Mouse (Mus musculus) MEL (cell line): ENCODE measurements around the gene Tmub1. TPM values are rescaled to one million over a fixed set of nuclear protein-coding genes. Genes with fewer than 3 reads are reported as not detected.

Experiments used
- DNase-seq: peaks from one replicate; pipeline ENCODE4 v3.0.0; 2011; ENCODE audit warnings: low read depth, low spot score
- H3K27ac ChIP-seq: 2 replicates; pipeline ENCODE4 v1.5.1; 2012; ENCODE audit warnings: low read depth, mild to moderate bottlenecking, control low read depth, low read length, moderate library complexity; ENCODE audit not compliant: control insufficient read depth
- H3K27me3 ChIP-seq, 2 experiments: fragments of 150-350 bp in 1 of 2; sonication (generic) in 1 of 2; 2 replicates each; pipeline ENCODE4 v1.6.1; 2012; ENCODE audit warnings: low read length in 2 of 2, mild to moderate bottlenecking in 2 of 2, improper control_type of control experiment in 1 of 2, moderate library complexity in 1 of 2; ENCODE audit not compliant: insufficient read depth in 2 of 2, control insufficient read depth in 1 of 2
- H3K36me3 ChIP-seq, 2 experiments: 2 replicates each; pipeline ENCODE4 v1.6.1; 2012 to 2014; ENCODE audit warnings: low read length in 2 of 2, improper control_type of control experiment in 1 of 2, inconsistent platforms in 1 of 2, mild to moderate bottlenecking in 1 of 2; ENCODE audit not compliant: insufficient read depth in 2 of 2, control insufficient read depth in 1 of 2
- H3K4me1 ChIP-seq, 2 experiments: fragments of 150-350 bp in 1 of 2; sonication (generic) in 1 of 2; 2 replicates each; pipeline ENCODE4 v1.6.1; 2012; ENCODE audit warnings: low read length in 2 of 2, improper control_type of control experiment in 1 of 2, mild to moderate bottlenecking in 1 of 2; ENCODE audit not compliant: insufficient read depth in 2 of 2, control insufficient read depth in 1 of 2
- H3K4me3 ChIP-seq, 2 experiments: fragments of 150-350 bp in 1 of 2; sonication (generic) in 1 of 2; 2 replicates each; pipeline ENCODE4 v1.5.1; 2012; ENCODE audit warnings: low read depth in 2 of 2, low read length in 2 of 2, mild to moderate bottlenecking in 2 of 2, moderate library complexity in 2 of 2, control low read depth in 1 of 2, improper control_type of control experiment in 1 of 2; ENCODE audit not compliant: control insufficient read depth in 1 of 2, insufficient read depth in 1 of 2
- H3K79me2 ChIP-seq: 2 replicates; pipeline ENCODE4 v1.6.1; 2012; ENCODE audit warnings: mild to moderate bottlenecking, low read length, moderate library complexity; ENCODE audit not compliant: control insufficient read depth, poor library complexity, insufficient read depth
- H3K9ac ChIP-seq: 2 replicates; pipeline ENCODE4 v1.6.1; 2012; ENCODE audit warnings: low read depth, mild to moderate bottlenecking, control low read depth, low read length, moderate library complexity; ENCODE audit not compliant: control insufficient read depth, poor library complexity, severe bottlenecking
- H3K9me3 ChIP-seq: fragments of 150-350 bp; sonication (generic); replicated peaks from 2 replicates; pipeline ENCODE4 v1.6.1; 2012; ENCODE audit warnings: mild to moderate bottlenecking, low read length, improper control_type of control experiment, moderate library complexity; ENCODE audit not compliant: insufficient read depth
- BHLHE40 ChIP-seq: IDR thresholded peaks from 2 replicates; pipeline ENCODE4 v1.6.1; 2012; ENCODE audit warnings: low read depth, mild to moderate bottlenecking, inconsistent platforms, low read length, improper control_type of control experiment, borderline replicate concordance
- CHD2 ChIP-seq: IDR thresholded peaks from 2 replicates; pipeline ENCODE4 v1.6.1; 2011; ENCODE audit warnings: low read length, improper control_type of control experiment
- CTCF ChIP-seq, 3 experiments: IDR thresholded peaks in 2 of 3; conservative IDR thresholded peaks in 1 of 3; 2 replicates each; pipeline ENCODE4 v1.5.1; 2011 to 2012; ENCODE audit warnings: low read length in 3 of 3, low read depth in 2 of 3, mild to moderate bottlenecking in 2 of 3, improper control_type of control experiment in 1 of 3, inconsistent platforms in 1 of 3, mixed read lengths in 1 of 3, moderate library complexity in 1 of 3; ENCODE audit not compliant: control insufficient read depth in 1 of 3, insufficient read depth in 1 of 3, poor library complexity in 1 of 3, severe bottlenecking in 1 of 3
- ELF1 ChIP-seq: IDR thresholded peaks from 2 replicates; pipeline ENCODE4 v1.6.1; 2014; ENCODE audit warnings: low read depth, mild to moderate bottlenecking, inconsistent platforms, low read length, improper control_type of control experiment, moderate library complexity
- EP300 ChIP-seq, 2 experiments: IDR thresholded peaks; 2 replicates each; pipeline ENCODE4 v1.6.1; 2011; ENCODE audit warnings: improper control_type of control experiment in 2 of 2, low read length in 2 of 2, low read depth in 1 of 2, mild to moderate bottlenecking in 1 of 2
- HCFC1 ChIP-seq: IDR thresholded peaks from 2 replicates; pipeline ENCODE4 v1.6.1; 2012; ENCODE audit warnings: low read depth, mild to moderate bottlenecking, inconsistent platforms, low read length, improper control_type of control experiment, moderate library complexity
- KAT2A ChIP-seq: conservative IDR thresholded peaks from 2 replicates; pipeline ENCODE4 v1.6.1; 2012; ENCODE audit warnings: low read depth, low read length, improper control_type of control experiment, inconsistent platforms
- MXI1 ChIP-seq: IDR thresholded peaks from 2 replicates; pipeline ENCODE4 v1.6.1; 2011; ENCODE audit warnings: mild to moderate bottlenecking, low read depth, low read length, improper control_type of control experiment
- MYB ChIP-seq: IDR thresholded peaks from 2 replicates; pipeline ENCODE4 v1.6.1; 2011; ENCODE audit warnings: mild to moderate bottlenecking, low read depth, low read length, improper control_type of control experiment
- NELFE ChIP-seq: IDR thresholded peaks from 2 replicates; pipeline ENCODE4 v1.6.1; 2011; ENCODE audit warnings: low read depth, low read length, improper control_type of control experiment
- POLR2AphosphoS2 ChIP-seq: IDR thresholded peaks from 2 replicates; pipeline ENCODE4 v1.6.1; 2011; ENCODE audit warnings: low read length, improper control_type of control experiment
- SIN3A ChIP-seq: IDR thresholded peaks from 2 replicates; pipeline ENCODE4 v1.6.1; 2012; ENCODE audit warnings: low read length, improper control_type of control experiment, inconsistent platforms
- SMC3 ChIP-seq: IDR thresholded peaks from 2 replicates; pipeline ENCODE4 v1.6.1; 2011; ENCODE audit warnings: low read depth, low read length, improper control_type of control experiment
- TBP ChIP-seq: IDR thresholded peaks from 2 replicates; pipeline ENCODE4 v1.8.0; 2011; ENCODE audit warnings: low read depth, low read length, improper control_type of control experiment
- TCF12 ChIP-seq: IDR thresholded peaks from 2 replicates; pipeline ENCODE4 v1.6.1; 2014; ENCODE audit warnings: low read depth, mild to moderate bottlenecking, inconsistent platforms, low read length, improper control_type of control experiment, moderate library complexity
- USF1 ChIP-seq: IDR thresholded peaks from 2 replicates; pipeline ENCODE4 v1.6.1; 2014; ENCODE audit warnings: low read depth, mild to moderate bottlenecking, inconsistent platforms, low read length, improper control_type of control experiment, moderate library complexity
- USF2 ChIP-seq, 2 experiments: IDR thresholded peaks; 2 replicates each; pipeline ENCODE4 v1.6.1; 2011 to 2012; ENCODE audit warnings: improper control_type of control experiment in 2 of 2, low read length in 2 of 2, borderline replicate concordance in 1 of 2, inconsistent platforms in 1 of 2, low read depth in 1 of 2, mild to moderate bottlenecking in 1 of 2; ENCODE audit not compliant: insufficient read depth in 1 of 2
- ZKSCAN1 ChIP-seq: IDR thresholded peaks from 2 replicates; pipeline ENCODE4 v1.6.1; 2012; ENCODE audit warnings: low read depth, mild to moderate bottlenecking, inconsistent platforms, low read length, improper control_type of control experiment, moderate library complexity
- ZMIZ1 ChIP-seq: IDR thresholded peaks from 2 replicates; pipeline ENCODE4 v1.6.1; 2012; ENCODE audit warnings: low read depth, mild to moderate bottlenecking, inconsistent platforms, low read length, improper control_type of control experiment, moderate library complexity
- polyA plus RNA-seq, 2 experiments: library from polyadenylated mRNA; stranded (reverse) in 1 of 2; unstranded in 1 of 2; fragments of >175 nt in 1 of 2; fragments of >200 nt in 1 of 2; gene quantifications; 2 replicates each; pipeline versions ENCODE4 v1.2.1 to v1.2.4; 2012; ENCODE audit warnings: low replicate concordance in 2 of 2, low read depth in 1 of 2; ENCODE audit not compliant: insufficient read length in 2 of 2, insufficient read depth in 1 of 2, missing spikeins in 1 of 2
- total RNA-seq: library from RNA; depleted of rRNA; stranded (reverse); fragments of 300-350 nt; gene quantifications from 2 replicates; pipeline ENCODE4 v1.2.3, GENCODE M21; 2012

The Tmub1 gene
- total and polyA plus RNA-seq, 3 experiments, result 17.8 to 36.0 TPM; not detected in 1

- no peaks in the 10 kb centered on the region for H3K4me1 ChIP-seq
- no peak overlapping the region for H3K9ac ChIP-seq
- no peak overlapping the region for H3K4me3 ChIP-seq
- H3K79me2 ChIP-seq, result no peaks in the 10 kb centered on the region
- peak; percentile 72 to 78 (median 75) for TF ChIP-seq CTCF (IDR thresholded peaks at IDR 0.05 in 2 of 3, conservative IDR thresholded peaks at IDR 0.05 in 1 of 3; ENCODE audit: control insufficient read depth in 1 of 3, insufficient read depth in 1 of 3, low read depth in 2 of 3, low read length in 3 of 3, poor library complexity in 1 of 3, severe bottlenecking in 1 of 3)
- TF ChIP-seq NELFE, result no peak
- TF ChIP-seq SMC3, result peak; percentile 37
- TF ChIP-seq, all 39 proteins: peak for 2
- Histone ChIP-seq H3K36me3 (peaks cover 0 to 12% of the 10 kb centered on the region in 2 experiments; a peak in 2 of 4 replicates), H3K27me3 (no peaks in the 10 kb centered on the region), H3K9me3 (no peaks in the 10 kb centered on the region), H3K27ac (no peak overlapping the region)
- DNase-seq, result peak; percentile 69
Measured at GRCm38 (mm10) chr5:24481647-24482046, 34.0 kb upstream of the Tmub1 start.

GRCm38 (mm10) chr5:24477909-24478308, 30.3 kb upstream of the Tmub1 start:
- TF ChIP-seq POLR2AphosphoS2 (no peak), KAT2A (no peak), USF1 (no peak), MYB (no peak), ELF1 (no peak), SIN3A (no peak), ZKSCAN1 (no peak), TBP (no peak)
- TF ChIP-seq, all 39 proteins: peak for 0
- H3K9ac ChIP-seq, result no peak overlapping the region
- no peaks in the 10 kb centered on the region for H3K27me3 ChIP-seq
- no peak for DNase-seq
- H3K27ac ChIP-seq, result no peak overlapping the region
- H3K36me3 ChIP-seq, result peaks cover 0 to 8% of the 10 kb centered on the region in 2 experiments; a peak in 3 of 4 replicates
- H3K9me3 ChIP-seq, result no peaks in the 10 kb centered on the region
- peaks cover 8% of the 10 kb centered on the region for H3K79me2 ChIP-seq
- H3K4me1 ChIP-seq, result 0 out of 4 replicates have a peak, but pooled peaks cover 0 to 2% of the 10 kb centered on the region in 2 experiments
- no peak overlapping the region for H3K4me3 ChIP-seq

- no peak for DNase-seq
- Histone ChIP-seq H3K9me3 (no peaks in the 10 kb centered on the region), H3K79me2 (peaks cover 19% of the 10 kb centered on the region), H3K36me3 (peaks cover 0 to 8% of the 10 kb centered on the region in 2 experiments; a peak in 3 of 4 replicates), H3K27ac (no peak overlapping the region), H3K27me3 (no peaks in the 10 kb centered on the region), H3K4me3 (no peak overlapping the region), H3K4me1 (0 out of 4 replicates have a peak, but pooled peaks cover 0 to 2% of the 10 kb centered on the region in 2 experiments), H3K9ac (no peak overlapping the region)
- TF ChIP-seq SIN3A (no peak), TCF12 (no peak), EP300 (IDR thresholded peaks at IDR 0.05; ENCODE audit: low read depth in 1 of 2, low read length in 2 of 2) (no peak), HCFC1 (no peak), POLR2AphosphoS2 (no peak), ZMIZ1 (no peak), CTCF (IDR thresholded peaks at IDR 0.05 in 2 of 3, conservative IDR thresholded peaks at IDR 0.05 in 1 of 3; ENCODE audit: control insufficient read depth in 1 of 3, insufficient read depth in 1 of 3, low read depth in 2 of 3, low read length in 3 of 3, poor library complexity in 1 of 3, severe bottlenecking in 1 of 3) (no peak), ELF1 (no peak), SMC3 (no peak), MXI1 (no peak), BHLHE40 (no peak), ZKSCAN1 (no peak), CHD2 (no peak), USF2 (IDR thresholded peaks at IDR 0.05; ENCODE audit: borderline replicate concordance in 1 of 2, insufficient read depth in 1 of 2, low read depth in 1 of 2, low read length in 2 of 2) (no peak)
- TF ChIP-seq, all 39 proteins: peak for 0
Measured at GRCm38 (mm10) chr5:24475476-24476241, 28.0 kb upstream of the Tmub1 start.
